Mouse (Mus musculus) bone marrow, adult 2 months (tissue): ENCODE results near the gene Rbl2.
A peak's percentile ranks its signal among the peaks of the same experiment; 100 is the strongest.

Experiments
- CTCF ChIP-seq: fragments of 200-500 bp; IDR thresholded peaks from 2 replicates; pipeline ENCODE4 v1.5.1; 2011; ENCODE audit warnings: low read length, control low read depth; ENCODE audit not compliant: control insufficient read depth, insufficient read depth
- POLR2A ChIP-seq: fragments of 200-500 bp; IDR thresholded peaks from 2 replicates; pipeline ENCODE4 v1.6.1; 2011; ENCODE audit warnings: low read depth, mild to moderate bottlenecking, control low read depth, low read length, borderline replicate concordance; ENCODE audit not compliant: control insufficient read depth

- TF ChIP-seq CTCF (no peak), POLR2A (peak; percentile 7; the same call in 1 of the 2 replicates)
Measured at GRCm38 (mm10) chr8:91070275-91070859, 510 bp downstream of the Rbl2 start.
